Mouse (Mus musculus): ENCODE data around the gene Gm21764.
"Not testable (repeated sequence)": the region's sequence is repeated elsewhere in the genome, so short reads cannot be mapped to it uniquely, and the experiment has no call there.

The Gm21764 gene

GRCm38 (mm10) chrY:18061712-18062111, at the start of gene Gm21764:
Gene Gm21764, minus strand, starts transcription at chrY:18061812.
- not testable (repeated sequence) for DNase-seq (ENCODE audit: low spot score)

GRCm38 (mm10) chrY:18088816-18089215, 27.2 kb upstream of the Gm21764 start, which contains the start of gene Ssty1:
Gene Ssty1, plus strand, starts transcription at chrY:18089116.
- not testable (repeated sequence) for DNase-seq (ENCODE audit: low spot score)
